Mouse (Mus musculus) lung, postnatal 25 days (tissue): Measurements from ENCODE around the gene Plekhm2.

ENCODE experiments used
- DNase-seq: peaks from one replicate; pipeline ENCODE4 v3.0.0; 2022; ENCODE audit warnings: low spot score

The Plekhm2 gene

GRCm38 (mm10) chr4:141664799-141665198 lies at the start of gene Plekhm2:
Gene Plekhm2 (minus strand): TSS chr4:141664899.
- DNase-seq, result no peak

GRCm38 (mm10) chr4:141713598-141714142 lies 49.0 kb upstream of the Plekhm2 start:
- no peak for DNase-seq

- no peak for DNase-seq
Measured at GRCm38 (mm10) chr4:141711250-141711649, 46.6 kb upstream of the Plekhm2 start.

GRCm38 (mm10) chr4:141708971-141709370 lies 44.3 kb upstream of the Plekhm2 start:
- no peak for DNase-seq

- no peak for DNase-seq
Measured at GRCm38 (mm10) chr4:141708005-141708404, 43.3 kb upstream of the Plekhm2 start.

- DNase-seq, result no peak
Measured at GRCm38 (mm10) chr4:141705331-141705730, 40.6 kb upstream of the Plekhm2 start.

- no peak for DNase-seq
Measured at GRCm38 (mm10) chr4:141704625-141705024, 39.9 kb upstream of the Plekhm2 start.

- no peak for DNase-seq
Measured at GRCm38 (mm10) chr4:141694719-141695118, 30.0 kb upstream of the Plekhm2 start.

GRCm38 (mm10) chr4:141688505-141688904 lies 23.8 kb upstream of the Plekhm2 start:
- DNase-seq, result no peak

- no peak for DNase-seq
Measured at GRCm38 (mm10) chr4:141686525-141686924, 21.8 kb upstream of the Plekhm2 start.

GRCm38 (mm10) chr4:141686093-141686492 lies 21.4 kb upstream of the Plekhm2 start:
- DNase-seq, result peak; percentile 71

- DNase-seq, result no peak
Measured at GRCm38 (mm10) chr4:141685499-141685898, 20.8 kb upstream of the Plekhm2 start, which contains the start of gene Rsc1a1. Gene Rsc1a1 (minus strand): TSS chr4:141685599.

GRCm38 (mm10) chr4:141682706-141683230 lies 18.1 kb upstream of the Plekhm2 start:
- no peak for DNase-seq

GRCm38 (mm10) chr4:141681767-141682166 lies 17.1 kb upstream of the Plekhm2 start:
- peak; percentile 53 for DNase-seq

GRCm38 (mm10) chr4:141680892-141681291 lies 16.2 kb upstream of the Plekhm2 start:
- no peak for DNase-seq

- DNase-seq, result no peak
Measured at GRCm38 (mm10) chr4:141679016-141679415, 14.3 kb upstream of the Plekhm2 start.

GRCm38 (mm10) chr4:141676462-141676979 lies 11.8 kb upstream of the Plekhm2 start:
- DNase-seq, result no peak

GRCm38 (mm10) chr4:141672325-141672724 lies 7.6 kb upstream of the Plekhm2 start:
- DNase-seq, result no peak

GRCm38 (mm10) chr4:141671389-141671788 lies 6.7 kb upstream of the Plekhm2 start:
- DNase-seq, result no peak

GRCm38 (mm10) chr4:141669898-141670712 lies 5.4 kb upstream of the Plekhm2 start:
- DNase-seq, result peak; percentile 70

- peak; percentile 74 for DNase-seq
Measured at GRCm38 (mm10) chr4:141664011-141664745, 521 bp downstream of the Plekhm2 start.
